Mouse (Mus musculus) erythroid progenitor cell, adult 5-6 weeks (primary cell): ENCODE results near the gene Ggct. TPM values are rescaled to one million over a fixed set of nuclear protein-coding genes. Genes with fewer than 3 reads are reported as not detected.

ENCODE experiments used
- ATAC-seq: replicated peaks from 2 replicates; pipeline ENCODE4 v1.8.0; 2016; ENCODE audit warnings: moderate number of reproducible peaks, mild to moderate bottlenecking, moderate TSS enrichment, inconsistent platforms; ENCODE audit not compliant: poor library complexity, low FRiP score, severe bottlenecking
- total RNA-seq, 2 experiments: library from RNA; stranded (forward) in 1 of 2; stranded (reverse) in 1 of 2; fragments of 150-400 nt in 1 of 2; fragments of 186-747, 209-891 nt in 1 of 2; gene quantifications; 2 replicates each; pipeline versions ENCODE4 v1.2.3 to v1.2.4; 2015 to 2017; ENCODE audit warnings: low replicate concordance in 2 of 2

Ggct gene
- total RNA-seq (2015; ENCODE audit: low replicate concordance) (6.8 TPM in 1 of 2 replicates, not detected in the other), total RNA-seq (2017; ENCODE audit: low replicate concordance) (1.0 and 1.6 TPM in 2 replicates)

GRCm38 (mm10) chr6:54992734-54993260, at the start of gene Ggct:
Ggct (minus strand) TSS chr6:54992950.
- peak; percentile 100 for ATAC-seq

GRCm38 (mm10) chr6:55040031-55040430, 47.3 kb upstream of the Ggct start:
- ATAC-seq: no peak

GRCm38 (mm10) chr6:55039446-55039783, 46.7 kb upstream of the Ggct start:
- no peak for ATAC-seq

GRCm38 (mm10) chr6:55038671-55039445, 46.1 kb upstream of the Ggct start:
- ATAC-seq: peak; percentile 76

- ATAC-seq: peak; percentile 88
Observed at GRCm38 (mm10) chr6:55037799-55038670, 45.3 kb upstream of the Ggct start, which contains the start of gene Gars. Gars (plus strand) TSS chr6:55038007.

- no peak for ATAC-seq
Observed at GRCm38 (mm10) chr6:55036731-55037130, 44.0 kb upstream of the Ggct start.

- ATAC-seq: no peak
Observed at GRCm38 (mm10) chr6:55027642-55028041, 34.9 kb upstream of the Ggct start.

- no peak for ATAC-seq
Observed at GRCm38 (mm10) chr6:55021806-55022205, 29.1 kb upstream of the Ggct start.

GRCm38 (mm10) chr6:55018417-55018816, 25.7 kb upstream of the Ggct start:
- no peak for ATAC-seq

- peak; percentile 77 for ATAC-seq
Observed at GRCm38 (mm10) chr6:55016710-55017583, 24.2 kb upstream of the Ggct start.

GRCm38 (mm10) chr6:55016236-55016635, 23.5 kb upstream of the Ggct start:
- ATAC-seq: peak; percentile 50; the same call in 1 of the 2 replicates

- no peak for ATAC-seq
Observed at GRCm38 (mm10) chr6:55014184-55014583, 21.4 kb upstream of the Ggct start.

- ATAC-seq: no peak
Observed at GRCm38 (mm10) chr6:55012516-55012915, 19.8 kb upstream of the Ggct start.

GRCm38 (mm10) chr6:55010330-55011091, 17.8 kb upstream of the Ggct start:
- no peak for ATAC-seq

- no peak for ATAC-seq
Observed at GRCm38 (mm10) chr6:55009391-55010230, 16.9 kb upstream of the Ggct start.

- ATAC-seq: no peak
Observed at GRCm38 (mm10) chr6:55008401-55008800, 15.7 kb upstream of the Ggct start.

- ATAC-seq: no peak
Observed at GRCm38 (mm10) chr6:55003559-55003958, 10.8 kb upstream of the Ggct start.

GRCm38 (mm10) chr6:55002438-55002837, 9.7 kb upstream of the Ggct start:
- no peak for ATAC-seq
